Mouse (Mus musculus) stomach, postnatal 0 days (tissue): ENCODE results near the gene Ifitm6. TPM values are rescaled to one million over a fixed set of nuclear protein-coding genes. Genes with fewer than 3 reads are reported as not detected.

Source experiments
- ATAC-seq: fragments of 200-750 bp; cut with Nextera tagmentation; 2 replicates; pipeline ENCODE4 v1.8.0; 2017; ENCODE audit not compliant: low FRiP score, low TSS enrichment
- DNase-seq: peaks from one replicate; pipeline ENCODE4 v3.0.0-alpha.2; 2016; ENCODE audit warnings: low spot score
- H3K27ac ChIP-seq: fragments of 300-500 bp; sonication (generic); replicated peaks from 2 replicates; pipeline ENCODE4 v1.5.1; 2014; ENCODE audit warnings: mild to moderate bottlenecking, control low read depth
- H3K27me3 ChIP-seq: fragments of 300-500 bp; sonication (generic); 2 replicates; pipeline ENCODE4 v1.6.1; 2014; ENCODE audit warnings: low read length; ENCODE audit not compliant: control insufficient read depth, insufficient read depth
- H3K36me3 ChIP-seq: fragments of 300-500 bp; sonication (generic); 2 replicates; pipeline ENCODE4 v1.6.1; 2014; ENCODE audit warnings: low read length, mixed read lengths; ENCODE audit not compliant: control insufficient read depth, insufficient read depth
- H3K4me1 ChIP-seq: fragments of 300-500 bp; sonication (generic); replicated peaks from 2 replicates; pipeline ENCODE4 v1.6.1; 2014; ENCODE audit warnings: antibody characterized with exemption; ENCODE audit not compliant: control insufficient read depth, insufficient read depth
- H3K4me2 ChIP-seq: fragments of 300-500 bp; sonication (generic); replicated peaks from 2 replicates; pipeline ENCODE4 v1.6.1; 2014; ENCODE audit warnings: low read depth, mild to moderate bottlenecking, control low read depth, moderate library complexity
- H3K4me3 ChIP-seq: fragments of 300-500 bp; sonication (generic); 2 replicates; pipeline ENCODE4 v1.5.1; 2014; ENCODE audit warnings: low read depth, low read length, control low read depth
- H3K9ac ChIP-seq: fragments of 300-500 bp; sonication (generic); 2 replicates; pipeline ENCODE4 v1.6.1; 2014; ENCODE audit warnings: mild to moderate bottlenecking, low read length, control low read depth, mixed read lengths
- H3K9me3 ChIP-seq: fragments of 300-500 bp; sonication (generic); 2 replicates; pipeline ENCODE4 v1.6.1; 2016; ENCODE audit warnings: low read length; ENCODE audit not compliant: control insufficient read depth
- CTCF ChIP-seq: IDR thresholded peaks from 2 replicates; pipeline ENCODE4 v1.5.1; 2016; ENCODE audit warnings: antibody characterized with exemption, low read depth, mild to moderate bottlenecking, moderate library complexity
- EP300 ChIP-seq: optimal IDR thresholded peaks from 2 replicates; pipeline ENCODE3; 2016; ENCODE audit warnings: antibody characterized with exemption
- WGBS: fragments of 180-500 bp; shearing (Covaris S2); extraction: QIAGEN DNeasy Blood & Tissue Kit; methylation state at CpG from one replicate; pipeline ENCODE4 v1.1.7; 2014; 5-methylcytosine and 5-hydroxymethylcytosine counted together
- polyA plus RNA-seq: library from polyadenylated mRNA; unstranded; fragments of >200 nt; fragmentation: Nextera tagmentation; extraction: Ambion mirVana; gene quantifications from 2 replicates; pipeline ENCODE4 v1.2.1, GENCODE M21; 2015

The Ifitm6 gene
- polyA plus RNA-seq, 1 experiment from 2014 or later = 0.40 TPM

DNA sequence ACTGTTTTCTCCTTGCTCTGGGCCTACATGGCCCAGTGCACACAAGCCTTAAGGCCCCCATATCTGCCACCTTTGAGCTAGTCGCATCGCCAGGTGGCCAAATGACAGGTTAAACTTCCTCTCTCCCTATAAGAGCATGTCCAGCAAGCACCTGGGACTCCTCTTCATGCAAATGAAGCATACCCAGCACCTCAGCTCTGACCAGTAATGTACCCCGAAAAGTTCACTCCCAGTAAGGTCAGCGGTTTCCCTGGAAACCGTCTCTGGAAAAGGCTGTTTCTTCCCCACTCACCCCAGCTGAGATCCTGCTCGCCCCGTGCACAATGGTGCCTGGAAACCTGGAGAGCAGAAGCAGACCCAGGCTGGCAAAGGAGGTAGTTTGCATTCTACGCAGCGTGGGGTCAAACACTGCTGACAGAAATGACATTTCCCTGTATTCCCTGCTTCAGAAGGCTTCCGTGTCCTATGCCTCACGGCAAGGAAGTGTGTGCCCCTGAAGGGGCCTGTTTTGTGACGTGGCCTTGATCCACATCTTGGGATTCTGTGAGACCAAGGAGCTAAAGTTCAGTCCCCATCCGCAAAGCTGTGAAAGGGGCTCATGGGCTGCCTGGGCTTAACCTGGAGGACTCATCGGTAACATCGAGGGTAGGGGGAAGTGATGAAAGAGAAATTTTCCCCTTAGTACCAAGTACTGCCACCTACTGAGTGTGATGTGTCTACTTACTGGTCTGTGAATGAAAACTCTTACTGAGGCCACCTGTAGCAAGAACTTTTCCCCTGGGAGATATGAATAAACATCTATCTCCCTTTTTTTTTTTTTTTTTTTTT is 16.6 kb downstream of the Ifitm6 start:
- Histone ChIP-seq H3K9me3 (no peaks in the 10 kb centered on the region), H3K27ac (no peak overlapping the region), H3K4me2 (no peak overlapping the region), H3K9ac (no peak overlapping the region), H3K4me3 (no peak overlapping the region), H3K36me3 (no peaks in the 10 kb centered on the region), H3K4me1 (no peaks in the 10 kb centered on the region), H3K27me3 (no peaks in the 10 kb centered on the region)
- 80% methylated on average over 15 of the region's 15 CpGs for WGBS
- no peak for TF ChIP-seq CTCF
- no peak for TF ChIP-seq EP300
- ATAC-seq (no peak), DNase-seq (no peak)

DNA sequence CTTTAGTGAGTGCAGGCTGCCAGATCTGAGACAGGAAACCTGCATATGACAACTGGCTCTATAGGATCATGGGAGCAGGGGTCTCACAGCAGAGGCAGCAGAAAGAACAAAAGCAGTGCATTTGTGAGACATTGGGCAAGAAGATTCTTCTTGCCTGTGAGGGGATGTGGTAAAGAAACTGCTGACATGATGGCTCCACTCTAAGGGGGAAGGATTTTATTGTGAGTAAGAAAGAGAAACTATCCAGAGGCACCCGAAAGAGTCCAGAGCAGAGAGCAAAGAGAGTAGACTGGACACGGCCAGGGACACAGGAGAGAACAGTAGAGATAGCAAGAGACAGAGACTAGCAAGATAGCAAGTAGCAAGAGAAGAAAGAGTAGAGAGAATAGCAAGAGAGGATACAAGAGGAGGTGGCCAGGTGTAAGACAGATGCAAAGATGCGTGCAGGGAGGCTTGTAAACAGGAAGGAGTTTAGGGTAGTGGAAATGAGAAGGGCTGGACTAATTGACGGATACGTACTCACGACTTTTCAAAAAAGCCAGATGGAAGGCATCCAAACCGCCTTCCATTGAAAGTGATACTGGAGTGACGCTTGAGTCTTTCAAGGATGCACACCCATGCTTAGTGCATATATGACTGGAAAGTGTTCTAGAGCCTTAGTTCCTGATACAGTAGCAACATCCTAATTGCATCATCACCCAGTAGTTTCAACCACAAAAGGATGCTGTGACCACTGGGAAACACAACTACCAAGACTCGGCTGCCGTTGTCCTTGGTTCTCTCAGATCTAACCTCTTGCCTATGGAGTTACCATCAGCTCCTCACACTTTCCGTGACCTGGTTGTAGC is 18.6 kb downstream of the Ifitm6 start:
- no peak overlapping the region for H3K27ac ChIP-seq
- ATAC-seq (no peak), DNase-seq (no peak)
- TF ChIP-seq CTCF = no peak
- no peak for TF ChIP-seq EP300
- H3K9me3 ChIP-seq = no peaks in the 10 kb centered on the region
- no peaks in the 10 kb centered on the region for H3K36me3 ChIP-seq
- no peak overlapping the region for H3K4me2 ChIP-seq
- no peak overlapping the region for H3K4me3 ChIP-seq
- H3K4me1 ChIP-seq = no peaks in the 10 kb centered on the region
- no peaks in the 10 kb centered on the region for H3K27me3 ChIP-seq
- H3K9ac ChIP-seq = no peak overlapping the region
- 88% methylated on average over 11 of the region's 11 CpGs for WGBS

DNA sequence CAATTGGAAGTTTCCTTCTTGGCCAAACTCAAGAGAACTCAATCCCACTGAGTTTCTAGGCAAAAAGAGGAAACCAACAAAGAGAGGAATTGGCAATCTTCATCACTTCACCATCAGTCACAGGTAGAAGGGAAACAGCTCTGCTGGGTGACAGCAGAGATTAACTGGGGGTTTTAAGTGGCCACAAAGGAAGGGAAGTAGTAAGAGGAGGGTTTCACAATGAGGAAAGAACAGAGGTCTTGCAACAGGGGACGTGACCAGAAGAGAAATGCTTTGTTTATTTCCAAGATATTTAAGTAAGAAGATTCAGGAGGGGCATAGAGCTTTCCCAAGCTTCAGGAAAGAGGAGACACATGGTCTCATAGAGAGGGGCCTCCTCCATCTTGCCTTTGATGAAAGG is 19.9 kb downstream of the Ifitm6 start:
- H3K9ac ChIP-seq = no peak overlapping the region
- no peak for TF ChIP-seq CTCF
- no peak for TF ChIP-seq EP300
- no peaks in the 10 kb centered on the region for H3K36me3 ChIP-seq
- WGBS = 31% methylated on average over 1 of the region's 1 CpGs
- H3K9me3 ChIP-seq = no peaks in the 10 kb centered on the region
- H3K27ac ChIP-seq = no peak overlapping the region
- ATAC-seq (no peak), DNase-seq (no peak)
- no peak overlapping the region for H3K4me2 ChIP-seq
- no peaks in the 10 kb centered on the region for H3K4me1 ChIP-seq
- no peak overlapping the region for H3K4me3 ChIP-seq
- no peaks in the 10 kb centered on the region for H3K27me3 ChIP-seq

DNA sequence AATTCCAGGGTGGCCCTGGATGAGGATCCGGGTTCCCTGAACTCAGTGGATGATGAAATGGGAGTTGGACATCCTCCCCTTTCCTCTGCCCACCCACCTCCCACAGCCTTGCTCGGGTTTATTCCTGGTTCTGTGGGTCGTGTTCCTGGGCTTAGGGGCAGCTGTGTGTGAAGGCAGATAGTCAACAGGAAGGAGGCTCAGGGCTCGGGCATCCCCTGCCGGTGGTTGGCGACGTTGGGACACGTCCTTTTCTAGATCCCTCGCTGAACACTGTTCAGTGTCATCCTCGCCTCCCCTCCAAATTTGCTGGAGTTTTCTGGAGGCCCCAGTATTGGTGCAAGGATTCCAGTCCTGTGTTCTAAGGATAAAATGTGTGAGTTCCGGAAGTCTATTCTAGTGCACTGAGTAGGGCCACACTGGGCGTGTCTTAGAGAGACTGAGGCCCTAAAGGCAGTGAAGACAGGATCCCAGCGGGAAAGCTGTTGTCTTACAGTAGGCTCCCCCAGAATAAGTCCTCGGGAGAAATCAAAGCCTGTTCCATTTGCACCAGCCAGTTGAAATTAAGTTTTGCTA is 26.5 kb downstream of the Ifitm6 start:
- Histone ChIP-seq H3K27me3 (no peaks in the 10 kb centered on the region), H3K36me3 (no peaks in the 10 kb centered on the region), H3K4me3 (no peak overlapping the region), H3K27ac (no peak overlapping the region), H3K9ac (no peak overlapping the region), H3K4me2 (no peak overlapping the region), H3K4me1 (no peaks in the 10 kb centered on the region; the same call in 1 of the 2 replicates), H3K9me3 (no peaks in the 10 kb centered on the region)
- ATAC-seq (0 out of 2 replicates have a peak, but pooled peaks have one; percentile 11), DNase-seq (no peak)
- WGBS = 82% methylated on average over 14 of the region's 14 CpGs
- TF ChIP-seq CTCF = no peak
- no peak for TF ChIP-seq EP300

DNA sequence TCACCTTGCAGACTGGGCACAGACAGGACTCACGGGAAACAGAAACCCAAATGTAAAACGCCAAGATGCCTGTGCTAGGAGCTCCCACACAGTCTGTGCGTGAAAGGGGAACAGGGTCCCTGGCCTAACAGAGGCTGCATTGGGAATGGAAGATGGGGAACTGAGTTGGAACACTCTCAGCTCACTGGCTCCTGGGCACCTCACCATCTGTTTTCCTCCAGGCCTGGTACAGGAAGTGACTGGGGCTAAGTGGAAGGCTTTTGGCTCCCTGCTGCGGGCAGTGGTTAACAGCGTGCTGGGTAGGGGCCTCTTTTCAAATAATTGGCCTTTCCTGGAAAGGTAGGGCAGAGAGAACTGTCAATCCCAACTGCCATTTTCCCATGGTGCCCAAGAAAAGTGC is 27.1 kb downstream of the Ifitm6 start:
- no peak overlapping the region for H3K4me3 ChIP-seq
- no peaks in the 10 kb centered on the region for H3K36me3 ChIP-seq
- no peak for ATAC-seq
- no peak for DNase-seq
- WGBS = 71% methylated on average over 5 of the region's 5 CpGs
- TF ChIP-seq CTCF (no peak), EP300 (no peak)
- H3K9ac ChIP-seq = no peak overlapping the region
- H3K9me3 ChIP-seq = no peaks in the 10 kb centered on the region
- H3K4me2 ChIP-seq = no peak overlapping the region
- no peaks in the 10 kb centered on the region for H3K27me3 ChIP-seq
- H3K4me1 ChIP-seq = no peaks in the 10 kb centered on the region; the same call in 1 of the 2 replicates
- H3K27ac ChIP-seq = no peak overlapping the region
